Mouse (Mus musculus) cerebellum, postnatal 25 days (tissue): ENCODE results near the gene Mpdz.

Experiments used
- DNase-seq, 2 experiments: peaks; one replicate each; pipeline ENCODE4 v3.0.0; 2021; ENCODE audit warnings: mixed read lengths in 2 of 2

Mpdz gene

DNA sequence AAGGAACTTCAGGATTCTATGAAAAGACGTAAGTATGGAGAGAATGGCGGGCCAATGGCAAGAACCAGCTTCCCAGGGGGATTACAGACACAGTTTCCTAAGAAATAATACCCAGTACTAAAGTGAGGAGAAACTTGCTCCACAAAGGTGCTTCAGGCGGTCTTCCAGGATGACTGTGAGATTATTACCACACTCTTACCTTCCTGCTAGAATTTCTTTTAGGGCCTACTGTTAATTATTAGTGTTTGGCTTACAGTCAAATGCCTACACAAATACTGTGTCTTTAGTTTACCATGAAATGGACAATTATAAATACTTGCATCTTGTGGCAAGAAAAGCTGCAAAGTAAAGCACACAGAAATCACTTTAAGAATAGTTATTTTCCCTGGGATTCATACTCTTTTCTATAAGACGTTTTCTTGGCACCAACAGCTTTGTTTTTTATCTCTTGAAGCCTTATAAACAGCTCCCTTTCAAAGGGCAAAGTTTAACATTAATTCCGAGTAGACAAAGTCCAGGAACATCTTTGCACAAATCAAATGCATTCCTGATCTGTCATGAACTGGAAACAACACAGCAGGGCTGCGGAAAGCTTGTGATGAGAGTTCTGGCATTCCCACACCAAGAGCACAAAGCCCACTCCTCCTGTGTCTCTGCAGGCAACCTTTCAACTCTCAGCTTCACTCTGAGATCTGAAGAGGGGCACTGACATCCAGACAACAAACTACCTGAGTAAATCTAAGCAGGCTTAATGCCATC lies 166.5 kb downstream of the Mpdz start:
- no peak for DNase-seq

DNA sequence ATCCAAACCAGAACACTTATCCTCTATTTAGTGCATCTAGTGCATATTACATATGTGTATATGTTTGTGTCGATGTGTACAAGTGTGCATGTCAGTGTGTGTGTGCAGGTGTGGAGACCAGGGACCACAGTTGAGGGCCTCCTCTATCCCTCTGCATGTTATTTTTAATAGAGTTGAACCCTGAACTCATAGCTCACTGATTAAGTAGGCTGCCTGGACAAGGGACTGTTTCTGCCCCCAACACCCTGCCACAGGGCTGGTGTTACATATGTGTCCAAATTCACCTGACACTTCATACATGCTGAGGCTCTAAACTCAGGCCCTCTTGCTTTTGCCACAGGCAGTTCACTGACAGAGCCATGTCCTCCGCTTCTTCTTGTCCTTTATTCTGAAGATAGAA lies 169.5 kb downstream of the Mpdz start:
- DNase-seq: no peak

GRCm38 (mm10) chr4:81252859-81253780 lies 189.5 kb downstream of the Mpdz start:
- no peak for DNase-seq

- DNase-seq: no peak
These were observed 190.3 kb downstream of the Mpdz start for GRCm38 (mm10) chr4:81252334-81252733.

- DNase-seq: peak; percentile 49 to 63
These were observed 190.7 kb downstream of the Mpdz start for GRCm38 (mm10) chr4:81251934-81252333.

GRCm38 (mm10) chr4:81249245-81249644 lies 193.4 kb downstream of the Mpdz start:
- DNase-seq: no peak

- DNase-seq: no peak
These were observed 206.4 kb downstream of the Mpdz start for GRCm38 (mm10) chr4:81236227-81236626.
